Mouse (Mus musculus): ENCODE measurements around the gene Iqcf6.
A peak's percentile ranks its signal among the peaks of the same experiment; 100 is the strongest.

Gene Iqcf6

GRCm38 (mm10) chr9:106657592-106657991 lies 31.2 kb downstream of the Iqcf6 start:
- no peak for DNase-seq (ENCODE audit: low spot score)

DNA sequence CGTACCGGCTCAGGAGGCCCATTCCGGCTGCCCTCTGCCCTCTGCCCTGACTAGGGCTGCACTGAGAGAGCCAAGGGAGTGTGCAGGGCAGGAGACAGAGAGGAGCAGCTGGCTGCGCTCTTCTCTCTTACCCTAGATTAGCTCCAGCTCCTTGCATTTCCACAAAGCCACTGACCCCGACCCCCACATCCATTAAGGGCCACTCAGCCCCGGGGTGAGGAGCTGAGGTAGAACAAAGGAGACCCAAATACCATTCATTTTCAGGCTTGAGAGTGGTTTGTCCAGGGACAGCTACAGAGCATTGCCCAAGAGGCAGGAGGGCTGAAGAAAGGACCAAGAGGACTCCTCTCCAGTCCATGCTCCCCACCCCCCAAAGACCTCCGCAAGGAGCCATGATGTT lies 33.1 kb downstream of the Iqcf6 start:
- no peak for DNase-seq (ENCODE audit: low spot score)

DNA sequence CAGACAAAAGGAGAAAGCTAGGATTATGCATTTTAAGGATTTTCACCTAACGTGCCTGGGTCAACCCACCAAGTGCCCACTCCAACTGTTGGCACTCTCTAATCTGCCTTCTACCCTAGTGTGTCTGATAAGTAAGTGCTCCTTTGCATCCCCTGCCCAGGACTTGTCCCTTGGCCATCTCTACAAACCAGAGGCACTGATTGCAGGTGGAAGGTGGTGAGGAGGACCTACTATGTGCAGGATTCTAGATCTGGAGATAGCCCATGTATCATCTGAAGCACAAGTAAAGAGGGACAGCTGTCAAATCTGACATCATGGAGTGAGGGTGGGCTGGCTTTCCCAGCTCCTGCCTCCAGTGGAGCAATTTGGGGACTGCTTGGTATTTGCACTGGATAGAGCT lies 33.6 kb downstream of the Iqcf6 start:
- DNase-seq (ENCODE audit: low spot score): no peak

- DNase-seq (ENCODE audit: low spot score): no peak
Measured at GRCm38 (mm10) chr9:106663200-106663599, 36.8 kb downstream of the Iqcf6 start.

DNA sequence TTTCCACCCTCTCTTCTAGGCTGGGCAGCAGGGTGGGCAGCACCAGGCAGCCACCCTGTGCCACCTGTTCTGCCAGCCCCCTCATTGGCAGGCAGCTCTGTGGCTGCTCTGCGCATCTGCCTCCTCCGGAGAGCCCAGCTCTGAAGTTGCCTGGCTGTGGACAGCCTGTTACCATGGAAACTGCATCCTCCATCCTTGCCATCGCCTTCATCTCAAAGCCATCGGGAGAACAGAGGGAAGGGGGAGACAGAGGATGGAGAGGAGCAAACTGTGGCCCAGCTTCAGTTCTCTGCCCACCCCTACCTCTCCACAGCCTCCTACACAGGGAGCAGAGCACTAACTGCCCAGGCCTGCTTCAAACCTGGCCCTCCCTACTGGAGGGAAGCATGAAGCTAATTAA lies 38.1 kb downstream of the Iqcf6 start:
- no peak for DNase-seq (ENCODE audit: low spot score)

GRCm38 (mm10) chr9:106664856-106665255 lies 38.5 kb downstream of the Iqcf6 start:
- no peak for DNase-seq (ENCODE audit: low spot score)

DNA sequence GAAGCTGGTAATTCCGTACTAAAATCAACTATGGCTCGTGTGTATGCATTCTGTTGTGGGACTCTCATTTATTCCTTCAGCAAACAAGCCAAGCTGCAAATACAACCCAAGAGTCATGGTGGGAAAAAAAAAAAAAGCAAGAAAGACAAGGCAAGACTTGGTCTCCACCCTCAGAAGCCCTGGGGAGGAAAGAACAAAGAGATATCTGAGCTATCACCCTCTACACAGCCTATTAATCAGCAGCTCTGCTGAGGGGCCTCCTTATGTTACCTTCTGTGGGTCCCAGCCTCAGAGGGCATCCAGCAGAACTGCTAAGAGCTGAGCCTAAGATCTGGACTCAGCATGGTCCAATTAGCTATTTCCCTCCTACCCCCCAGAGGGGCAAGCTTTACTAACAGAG lies 47.5 kb downstream of the Iqcf6 start:
- DNase-seq (ENCODE audit: low spot score): no peak

DNA sequence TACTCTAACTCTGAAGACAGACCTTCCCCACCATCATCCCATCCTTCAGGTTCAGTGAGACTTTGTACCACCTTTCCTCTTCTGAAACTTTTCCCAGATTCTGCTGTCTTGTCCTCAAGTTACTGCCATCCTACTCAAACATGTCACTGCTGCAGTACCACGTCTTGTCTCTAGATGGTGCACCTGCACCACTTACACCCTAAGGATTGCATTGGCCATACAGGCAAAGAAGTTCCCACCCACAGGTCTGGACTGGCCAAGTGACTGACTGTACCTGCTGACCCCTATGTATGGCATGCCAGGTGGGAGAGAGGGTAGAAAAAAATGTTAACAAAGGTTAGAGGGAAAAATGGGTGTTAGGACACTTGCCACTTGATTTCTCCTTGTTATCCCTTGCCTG lies 49.1 kb downstream of the Iqcf6 start:
- peak; percentile 71 for DNase-seq (ENCODE audit: low spot score)

- DNase-seq (ENCODE audit: low spot score): no peak
Measured at GRCm38 (mm10) chr9:106675965-106676364, 49.6 kb downstream of the Iqcf6 start.

DNA sequence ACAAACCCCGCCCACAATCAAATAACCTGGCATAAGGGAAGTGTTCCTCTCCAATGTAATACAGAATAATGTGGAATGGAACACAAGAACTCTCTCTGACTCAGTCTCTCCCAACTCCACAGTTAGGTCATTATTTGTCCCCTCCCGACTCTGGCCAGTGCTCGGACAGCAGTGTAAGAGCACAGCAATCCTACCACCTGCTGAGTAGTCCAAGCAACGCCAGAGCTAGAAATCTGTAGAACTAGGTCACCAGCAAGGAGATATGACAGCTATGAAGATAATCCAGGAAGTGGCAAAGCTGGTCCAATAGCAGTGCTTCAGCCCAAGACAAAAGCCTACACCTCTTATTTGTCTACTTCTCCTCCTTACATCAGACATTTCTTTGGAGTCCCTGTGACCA lies 50.2 kb downstream of the Iqcf6 start:
- DNase-seq (ENCODE audit: low spot score): no peak

All from ovary, postnatal 36 days (tissue).